Mouse (Mus musculus) heart, embryonic 16.5 days (tissue): Measurements from ENCODE around the gene Atic. TPM values are rescaled to one million over a fixed set of nuclear protein-coding genes. Genes with fewer than 3 reads are reported as not detected.

Experiments
- ATAC-seq: fragments of 200-750 bp; cut with Nextera tagmentation; replicated peaks from 2 replicates; pipeline ENCODE4 v1.8.0; 2017; ENCODE audit warnings: moderate number of reproducible peaks; ENCODE audit not compliant: insufficient read depth, low FRiP score; ENCODE audit errors: extremely low read depth
- H3K27ac ChIP-seq: fragments of 300-500 bp; sonication (generic); 2 replicates; pipeline ENCODE4 v1.5.1; 2014; ENCODE audit warnings: mild to moderate bottlenecking, low read length, control low read depth, moderate library complexity
- H3K27me3 ChIP-seq: fragments of 300-500 bp; sonication (generic); 2 replicates; pipeline ENCODE4 v1.6.1; 2014; ENCODE audit warnings: low read length, mixed read lengths; ENCODE audit not compliant: control insufficient read depth, insufficient read depth
- H3K36me3 ChIP-seq: fragments of 300-500 bp; sonication (generic); 2 replicates; pipeline ENCODE4 v1.6.1; 2014; ENCODE audit not compliant: control insufficient read depth, insufficient read depth
- H3K4me1 ChIP-seq: fragments of 300-500 bp; sonication (generic); 2 replicates; pipeline ENCODE4 v1.6.1; 2014; ENCODE audit warnings: low read length, mixed read lengths; ENCODE audit not compliant: control insufficient read depth, insufficient read depth
- H3K4me2 ChIP-seq: fragments of 300-500 bp; sonication (generic); 2 replicates; pipeline ENCODE4 v1.6.1; 2014; ENCODE audit warnings: low read depth, mild to moderate bottlenecking, control low read depth, low read length
- H3K4me3 ChIP-seq: fragments of 300-500 bp; sonication (generic); 2 replicates; pipeline ENCODE4 v1.5.1; 2014; ENCODE audit warnings: mild to moderate bottlenecking, control low read depth, low read length
- H3K9ac ChIP-seq: fragments of 300-500 bp; sonication (generic); 2 replicates; pipeline ENCODE4 v1.6.1; 2014; ENCODE audit warnings: low read length, control low read depth
- H3K9me3 ChIP-seq: fragments of 300-500 bp; sonication (generic); replicated peaks from 2 replicates; pipeline ENCODE4 v1.6.1; 2016; ENCODE audit warnings: low read length; ENCODE audit not compliant: control insufficient read depth
- WGBS: fragments of 180-500 bp; shearing (Covaris S2); extraction: QIAGEN DNeasy Blood & Tissue Kit; methylation state at CpG from one replicate; pipeline ENCODE4 v1.1.7; 2014; 5-methylcytosine and 5-hydroxymethylcytosine counted together
- polyA plus RNA-seq: library from polyadenylated mRNA; unstranded; fragments of >200 nt; fragmentation: Nextera tagmentation; extraction: Ambion mirVana; gene quantifications from 2 replicates; pipeline ENCODE4 v1.2.1, GENCODE M21; 2015

The Atic gene
- polyA plus RNA-seq, 1 experiment from 2014 or later = 40.1 TPM

GRCm38 (mm10) chr1:71583302-71583701 lies 26.4 kb downstream of the Atic start:
- Histone ChIP-seq H3K4me1 (no peaks in the 10 kb centered on the region), H3K27me3 (no peaks in the 10 kb centered on the region), H3K27ac (no peak overlapping the region), H3K9me3 (no peaks in the 10 kb centered on the region), H3K9ac (no peak overlapping the region), H3K4me2 (no peak overlapping the region), H3K36me3 (peaks cover 31% of the 10 kb centered on the region), H3K4me3 (no peak overlapping the region)
- 92% methylated on average over 8 of the region's 8 CpGs for WGBS
- ATAC-seq = no peak

DNA sequence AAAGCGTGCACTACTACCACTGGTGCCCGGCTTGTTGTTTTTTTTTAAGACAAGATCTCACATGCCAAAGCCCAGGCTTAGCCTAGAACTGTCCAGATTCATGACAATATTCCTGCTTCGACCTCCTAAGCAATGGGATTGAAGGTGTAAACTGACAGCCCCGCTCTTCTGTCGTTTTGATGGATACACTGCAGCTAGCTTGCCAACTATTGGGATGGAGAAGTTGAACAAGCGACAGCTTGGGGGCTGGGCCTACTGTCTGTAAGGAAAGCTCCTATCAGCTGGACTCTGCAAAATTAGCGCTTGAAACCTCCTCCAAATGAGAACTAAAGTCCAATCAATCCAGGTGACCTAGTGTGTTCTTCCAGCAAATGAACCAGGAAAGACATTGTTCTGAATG lies 26.9 kb downstream of the Atic start:
- no peak overlapping the region for H3K4me3 ChIP-seq
- peaks cover 25% of the 10 kb centered on the region for H3K36me3 ChIP-seq
- H3K9ac ChIP-seq = no peak overlapping the region
- no peaks in the 10 kb centered on the region for H3K9me3 ChIP-seq
- H3K27me3 ChIP-seq = no peaks in the 10 kb centered on the region
- no peak for ATAC-seq
- no peaks in the 10 kb centered on the region for H3K4me1 ChIP-seq
- H3K27ac ChIP-seq = no peak overlapping the region
- WGBS = 82% methylated on average over 7 of the region's 7 CpGs
- no peak overlapping the region for H3K4me2 ChIP-seq

- H3K27me3 ChIP-seq = no peaks in the 10 kb centered on the region
- no peak overlapping the region for H3K9ac ChIP-seq
- WGBS = 89% methylated on average over 7 of the region's 7 CpGs
- ATAC-seq = no peak
- H3K36me3 ChIP-seq = peaks cover 45% of the 10 kb centered on the region
- H3K9me3 ChIP-seq = no peaks in the 10 kb centered on the region; the same call in 1 of the 2 replicates
- H3K4me3 ChIP-seq = no peak overlapping the region
- no peaks in the 10 kb centered on the region for H3K4me1 ChIP-seq
- H3K27ac ChIP-seq = no peak overlapping the region
- no peak overlapping the region for H3K4me2 ChIP-seq
Observed at GRCm38 (mm10) chr1:71586658-71587057, 29.7 kb downstream of the Atic start.

DNA sequence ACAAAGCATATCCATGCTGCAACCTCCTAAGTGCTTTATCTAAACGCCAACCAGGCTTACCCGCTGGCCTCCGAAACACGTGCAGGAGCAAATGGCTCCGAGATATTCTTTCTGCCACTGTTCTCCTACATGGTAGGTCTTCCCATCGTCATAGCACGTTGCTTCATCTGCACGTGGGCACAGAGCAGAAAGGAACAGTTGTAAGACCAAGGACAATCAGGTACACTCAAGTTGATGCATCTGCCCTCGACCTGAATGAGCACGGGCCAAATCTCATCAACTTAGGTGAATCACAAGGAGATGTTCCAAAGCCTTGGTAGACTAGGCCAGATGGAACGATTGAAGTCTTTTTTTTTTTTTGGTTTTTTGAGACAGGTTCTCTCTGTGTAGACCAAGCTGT lies 33.1 kb downstream of the Atic start:
- peaks cover 62% of the 10 kb centered on the region for H3K36me3 ChIP-seq
- no peak overlapping the region for H3K9ac ChIP-seq
- no peak overlapping the region for H3K27ac ChIP-seq
- no peak overlapping the region for H3K4me3 ChIP-seq
- no peaks in the 10 kb centered on the region for H3K4me1 ChIP-seq
- ATAC-seq = no peak
- no peaks in the 10 kb centered on the region for H3K27me3 ChIP-seq
- H3K4me2 ChIP-seq = no peak overlapping the region
- no peaks in the 10 kb centered on the region; the same call in 1 of the 2 replicates for H3K9me3 ChIP-seq
- 94% methylated on average over 11 of the region's 11 CpGs for WGBS

- H3K4me1 ChIP-seq = no peaks in the 10 kb centered on the region
- H3K27ac ChIP-seq = no peak overlapping the region
- H3K4me2 ChIP-seq = no peak overlapping the region
- H3K27me3 ChIP-seq = no peaks in the 10 kb centered on the region
- no peak for ATAC-seq
- H3K9ac ChIP-seq = no peak overlapping the region
- no peak overlapping the region for H3K4me3 ChIP-seq
- WGBS = 85% methylated on average over 9 of the region's 9 CpGs
- peaks cover 55% of the 10 kb centered on the region for H3K36me3 ChIP-seq
- no peaks in the 10 kb centered on the region; the same call in 1 of the 2 replicates for H3K9me3 ChIP-seq
Observed at GRCm38 (mm10) chr1:71593184-71593583, 36.2 kb downstream of the Atic start.

GRCm38 (mm10) chr1:71594268-71594667 lies 37.3 kb downstream of the Atic start:
- H3K27ac ChIP-seq = no peak overlapping the region
- WGBS = 83% methylated on average over 2 of the region's 2 CpGs
- no peaks in the 10 kb centered on the region for H3K27me3 ChIP-seq
- H3K9me3 ChIP-seq = no peaks in the 10 kb centered on the region; the same call in 1 of the 2 replicates
- H3K4me3 ChIP-seq = no peak overlapping the region
- H3K4me2 ChIP-seq = no peak overlapping the region
- H3K9ac ChIP-seq = no peak overlapping the region
- ATAC-seq = no peak
- peaks cover 56% of the 10 kb centered on the region for H3K36me3 ChIP-seq
- H3K4me1 ChIP-seq = no peaks in the 10 kb centered on the region

DNA sequence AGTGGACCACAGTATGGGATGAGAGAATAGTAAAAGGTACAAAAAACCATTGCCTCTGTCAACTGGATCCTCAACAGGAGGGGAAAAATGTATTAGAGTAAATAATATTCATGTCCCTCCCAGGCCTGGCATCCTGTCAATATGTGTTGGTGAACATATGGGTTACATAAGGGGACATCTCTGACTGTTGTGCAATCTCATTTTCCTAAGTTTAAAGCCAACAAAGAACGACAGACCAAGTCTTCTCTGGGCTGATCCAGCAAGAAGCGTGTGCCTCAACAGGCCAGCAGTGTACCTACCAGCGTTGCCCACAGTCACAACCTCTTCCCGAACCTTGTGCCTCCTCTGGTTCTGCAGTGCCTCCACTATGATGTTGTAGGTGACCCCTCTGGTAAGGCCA lies 38.4 kb downstream of the Atic start:
- no peak overlapping the region for H3K4me3 ChIP-seq
- ATAC-seq = no peak
- H3K4me2 ChIP-seq = no peak overlapping the region
- H3K27me3 ChIP-seq = no peaks in the 10 kb centered on the region
- 77% methylated on average over 4 of the region's 4 CpGs for WGBS
- H3K27ac ChIP-seq = no peak overlapping the region
- no peaks in the 10 kb centered on the region for H3K9me3 ChIP-seq
- peaks cover 49% of the 10 kb centered on the region for H3K36me3 ChIP-seq
- H3K9ac ChIP-seq = no peak overlapping the region
- no peaks in the 10 kb centered on the region for H3K4me1 ChIP-seq

- WGBS = 83% methylated on average over 2 of the region's 2 CpGs
- H3K4me1 ChIP-seq = no peaks in the 10 kb centered on the region
- no peak overlapping the region for H3K27ac ChIP-seq
- H3K4me3 ChIP-seq = no peak overlapping the region
- H3K27me3 ChIP-seq = no peaks in the 10 kb centered on the region
- no peak overlapping the region for H3K9ac ChIP-seq
- H3K36me3 ChIP-seq = peaks cover 50% of the 10 kb centered on the region
- ATAC-seq = no peak
- H3K4me2 ChIP-seq = no peak overlapping the region
- no peaks in the 10 kb centered on the region for H3K9me3 ChIP-seq
Observed at GRCm38 (mm10) chr1:71605751-71606150, 48.8 kb downstream of the Atic start.

DNA sequence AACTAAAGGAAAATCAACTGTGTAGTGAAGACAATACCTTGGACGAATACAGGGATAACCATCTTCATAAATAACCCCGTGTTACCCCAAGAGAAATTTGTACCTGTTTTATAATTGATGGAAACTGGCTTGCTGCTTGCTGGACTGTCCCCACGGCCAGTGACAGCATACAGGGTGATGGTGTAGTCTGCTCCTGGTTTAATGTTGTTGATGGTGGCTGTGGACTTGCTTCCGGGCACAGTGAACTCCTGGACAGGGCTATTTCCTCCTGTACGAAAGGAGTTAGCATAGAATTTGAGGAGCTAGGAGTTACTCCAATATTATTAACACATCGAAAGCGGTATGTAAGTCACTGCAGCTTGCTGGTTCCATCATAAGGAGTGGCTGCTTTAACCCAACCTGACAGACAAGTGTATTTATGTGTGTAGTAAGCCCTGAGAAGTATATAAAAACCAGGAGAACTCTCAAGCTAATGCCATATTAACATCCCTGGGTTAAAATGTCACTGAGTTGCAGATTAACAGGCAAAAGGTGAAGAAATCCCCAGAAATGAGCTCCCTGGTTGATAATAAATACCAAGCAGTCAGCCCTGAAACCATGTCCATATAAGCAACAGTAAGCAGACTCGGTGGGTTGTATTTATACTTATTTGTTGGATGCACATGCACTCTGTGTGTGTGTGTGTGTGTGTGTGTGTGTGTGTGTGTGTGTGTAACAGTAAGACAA lies 49.8 kb downstream of the Atic start:
- no peak overlapping the region for H3K4me2 ChIP-seq
- no peaks in the 10 kb centered on the region for H3K4me1 ChIP-seq
- no peak for ATAC-seq
- H3K27me3 ChIP-seq = no peaks in the 10 kb centered on the region
- no peaks in the 10 kb centered on the region for H3K9me3 ChIP-seq
- 88% methylated on average over 8 of the region's 8 CpGs for WGBS
- no peak overlapping the region for H3K27ac ChIP-seq
- H3K4me3 ChIP-seq = no peak overlapping the region
- no peak overlapping the region for H3K9ac ChIP-seq
- H3K36me3 ChIP-seq = peaks cover 54% of the 10 kb centered on the region
